ENCODE assay signal across 19 mouse cellular contexts in the genomic region with DNA sequence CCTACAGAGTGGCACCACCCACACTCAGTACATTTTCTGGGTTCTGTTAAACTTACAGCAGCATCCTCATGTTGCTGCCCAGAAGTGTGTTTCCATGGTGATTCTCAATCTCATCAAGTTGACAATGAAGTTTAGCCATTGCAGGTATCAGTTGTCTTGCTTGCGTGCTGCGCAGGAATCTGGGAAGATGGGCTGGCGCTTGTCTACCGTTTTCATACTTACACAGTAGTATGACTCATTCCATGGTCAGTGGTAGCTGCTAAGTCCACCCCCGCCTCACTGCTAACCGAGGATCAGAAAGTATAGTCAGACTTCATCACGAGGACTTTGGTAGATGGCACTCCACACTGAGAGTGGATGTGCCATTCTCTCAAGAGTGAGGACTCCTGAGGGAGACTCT. TPM values are rescaled to one million over a fixed set of nuclear protein-coding genes. Genes with fewer than 3 reads are reported as not detected.
A peak's percentile ranks its signal among the peaks of the same experiment; 100 is the strongest.
DNase-seq lines count a peak whose midpoint lies in the region.
"Had no signal": no experiment of that assay in that cellular context is flagged by ENCODE, and none has a peak within 500 bp of the region (broad histone marks: within the 10 kb centered on the region; RNA-seq: fewer than 3 reads in every experiment).

No protein-coding gene starts in this region.

- intact Hi-C loops in left cerebral cortex, postnatal 36 days (cut with DNase I) = no loop called here
- intact Hi-C loops in left cerebral cortex, postnatal 10 days (cut with DNase I) = no loop called here

- DNase-seq in frontal cortex, postnatal 36 days (ENCODE audit: low spot score in 2 of 2) = peak; percentile 35 to 53
- DNase-seq in frontal cortex, postnatal 10 days (ENCODE audit: low spot score in 2 of 2) = no peak
- peak; percentile 34 for DNase-seq in left cerebral cortex, postnatal 36 days (ENCODE audit: low spot score in 2 of 2)
- DNase-seq in left cerebral cortex, postnatal 10 days (ENCODE audit: extremely low spot score in 1 of 2, low spot score in 2 of 2) = no peak
- peak; percentile 8 for DNase-seq in right cerebral cortex, postnatal 25 days
- DNase-seq in right cerebral cortex, postnatal 10 days (ENCODE audit: low spot score in 2 of 2) = no peak
- DNase-seq in telencephalon, adult 2 months (ENCODE audit: low read depth, low spot score) = peak; percentile 38
- DNase-seq in thymus, postnatal 36 days = no peak
- DNase-seq: adrenal gland, adult 2 months; adrenal gland, postnatal 14 days; cerebellum, adult 11-12 months; cerebellum, adult 8-10 months; cerebellum, postnatal 10 days; cerebellum, postnatal 36 days; gastrocnemius, adult 2 months; gastrocnemius, postnatal 14 days; heart, adult 11 months had no signal

RNA-seq across cellular contexts. Expression of a gene that starts 12.3 kb away (rescaled TPM):
- 10 to 100 TPM; 48.4 to 60.7 TPM for total RNA-seq in left cerebral cortex, postnatal 36 days (2021)
- 10 to 100 TPM; 42.4 to 43.0 TPM for total RNA-seq in left cerebral cortex, postnatal 10 days (2021)

RNA-seq across cellular contexts. Expression of a gene that starts 31.6 kb away (rescaled TPM):
- not detected for total RNA-seq in left cerebral cortex, postnatal 36 days (2021)
- not detected for total RNA-seq in left cerebral cortex, postnatal 10 days (2021)
- total RNA-seq: adrenal gland, adult 2 months; gastrocnemius, adult 2 months; gastrocnemius, postnatal 14 days; heart, postnatal 25 days had no signal

RNA-seq across cellular contexts. Expression of a gene that starts 46.2 kb away (rescaled TPM):
- total RNA-seq in left cerebral cortex, postnatal 36 days (2021) = not detected
- under 1 TPM in 1 of 2 experiments, not detected in 1; 0.60 TPM for total RNA-seq in left cerebral cortex, postnatal 10 days (2021)
- total RNA-seq: gastrocnemius, adult 2 months; gastrocnemius, postnatal 14 days; heart, adult 8-10 months had no signal

RNA-seq across cellular contexts. Expression of a gene that starts 46.6 kb away (rescaled TPM):
- total RNA-seq in left cerebral cortex, postnatal 36 days (2021) = 1 to 10 TPM; 1.6 to 1.7 TPM
- total RNA-seq in left cerebral cortex, postnatal 10 days (2021) = 1 to 10 TPM; 1.2 to 2.0 TPM
- total RNA-seq: adrenal gland, postnatal 14 days; gastrocnemius, adult 2 months; gastrocnemius, postnatal 14 days; heart, postnatal 25 days had no signal

Comparison
In these comparisons a context has a peak if more than half of its experiments do, and no peak if none do; other contexts are left out.
1. DNase-seq: peak in frontal cortex, postnatal 36 days (2 of 2), left cerebral cortex, postnatal 36 days (2 of 2), right cerebral cortex, postnatal 25 days (single experiment) and telencephalon, adult 2 months (single experiment); none in frontal cortex, postnatal 10 days (0 of 2), left cerebral cortex, postnatal 10 days (0 of 2), right cerebral cortex, postnatal 10 days (0 of 2) and thymus, postnatal 36 days (0 of 2).